20 mouse cellular contexts compared by ENCODE assay signal in the genomic region with DNA sequence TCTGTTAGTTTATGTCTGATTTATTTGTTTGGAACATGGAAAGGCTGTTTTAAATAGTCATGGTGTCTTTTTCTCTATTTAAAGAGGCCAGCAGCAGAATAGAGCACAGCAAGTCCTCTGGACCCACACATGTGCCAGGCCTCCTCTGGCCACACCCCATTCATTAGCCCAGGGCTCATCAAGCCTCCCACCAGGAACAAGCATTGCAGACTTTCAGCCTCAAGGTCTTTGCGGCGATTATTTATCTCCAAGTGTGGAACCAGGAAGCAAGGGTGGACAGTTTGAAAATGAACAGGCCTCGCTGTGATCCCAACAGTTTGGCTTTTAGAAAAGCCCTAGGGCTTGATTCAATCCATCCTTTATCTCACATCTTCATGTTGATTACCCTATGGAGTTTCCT. TPM values are rescaled to one million over a fixed set of nuclear protein-coding genes. Genes with fewer than 3 reads are reported as not detected.
DNase-seq lines count a peak whose midpoint lies in the region; ATAC-seq and TF ChIP-seq lines count a peak whose summit lies in the region.
"Had no signal": no experiment of that assay in that cellular context is flagged by ENCODE, and none has a peak within 500 bp of the region (broad histone marks: within the 10 kb centered on the region; RNA-seq: fewer than 3 reads in every experiment).

No protein-coding gene starts in this region.

- no peaks in the 10 kb centered on the region for H3K36me3 ChIP-seq in intestine, embryonic 16.5 days (ENCODE audit: control insufficient read depth, insufficient read depth, low read length)
- H3K36me3 ChIP-seq: embryonic facial prominence, embryonic 10.5 days; heart, embryonic 12.5 days; hindbrain, embryonic 12.5 days; limb, embryonic 12.5 days; liver, embryonic 13.5 days had no signal

- peaks cover 1% of the 10 kb centered on the region for H3K4me1 ChIP-seq in lung, adult 2 months (ENCODE audit: control insufficient read depth, insufficient read depth, low read length)
- H3K4me1 ChIP-seq in intestine, embryonic 16.5 days (ENCODE audit: control insufficient read depth, insufficient read depth, low read length): peaks cover 18% of the 10 kb centered on the region

- H3K4me3 ChIP-seq in lung, adult 2 months (replicated peaks; ENCODE audit: extremely low read depth, low read depth, low read length): no peak overlapping the region
- H3K4me3 ChIP-seq in intestine, embryonic 16.5 days (ENCODE audit: low read length): no peak overlapping the region
- H3K4me3 ChIP-seq: embryonic facial prominence, embryonic 10.5 days; gastrocnemius, adult 2 months; heart, embryonic 12.5 days; hindbrain, embryonic 12.5 days; left cerebral cortex, adult 2 months; limb, embryonic 12.5 days; liver, embryonic 13.5 days; megakaryocyte, embryonic 14.5 days had no signal

- H3K9ac ChIP-seq in intestine, embryonic 16.5 days (ENCODE audit: low read depth, low read length): no peak overlapping the region
- H3K9ac ChIP-seq: heart, embryonic 12.5 days; hindbrain, embryonic 12.5 days; limb, embryonic 12.5 days; liver, embryonic 13.5 days had no signal

- 42% methylated on average over 3 of the region's 3 CpGs for WGBS in lung, adult 2 months
- WGBS in intestine, embryonic 16.5 days: 35% methylated on average over 3 of the region's 3 CpGs

- H3K27me3 ChIP-seq in intestine, embryonic 16.5 days (replicated peaks; ENCODE audit: control insufficient read depth, insufficient read depth, low read length): no peaks in the 10 kb centered on the region
- H3K27me3 ChIP-seq: hindbrain, embryonic 12.5 days; limb, embryonic 12.5 days; liver, embryonic 13.5 days; megakaryocyte, embryonic 14.5 days had no signal

- DNase-seq in adrenal gland, adult (ENCODE audit: inconsistent age in 2 of 2, low spot score in 1 of 2): peak; percentile 48 to 80
- DNase-seq in adrenal gland, postnatal 4 days (ENCODE audit: low spot score in 2 of 2): no peak
- peak; percentile 12 for DNase-seq in lung, postnatal 14 days
- no peak for DNase-seq in lung, adult 2 months
- DNase-seq in testis, postnatal 14 days (ENCODE audit: low spot score): peak; percentile 68
- no peak for DNase-seq in urinary bladder, postnatal 36 days (ENCODE audit: low spot score in 2 of 2)
- no peak for DNase-seq in thymus, adult 18-20 months
- DNase-seq: cerebellum, adult 8-10 months; gastrocnemius, adult 2 months; heart, postnatal 14 days; layer of hippocampus, adult 9-11 months; liver, embryonic 13.5 days; midbrain, embryonic 14.5 days had no signal

- H3K4me2 ChIP-seq in intestine, embryonic 16.5 days (ENCODE audit: low read depth, low read length): no peak overlapping the region
- H3K4me2 ChIP-seq: heart, embryonic 12.5 days; hindbrain, embryonic 12.5 days; liver, embryonic 13.5 days had no signal

- TF ChIP-seq CTCF in lung, adult 2 months (IDR thresholded peaks at IDR 0.05; ENCODE audit: insufficient read depth, low read length): no peak

- peak overlapping the region; percentile 39; the same call in 1 of the 2 replicates for H3K27ac ChIP-seq in intestine, embryonic 16.5 days (ENCODE audit: low read length)
- H3K27ac ChIP-seq: embryonic facial prominence, embryonic 10.5 days; gastrocnemius, adult 2 months; hindbrain, embryonic 12.5 days; left cerebral cortex, adult 2 months; liver, embryonic 13.5 days had no signal

- no peaks in the 10 kb centered on the region for H3K9me3 ChIP-seq in intestine, embryonic 16.5 days (ENCODE audit: control insufficient read depth, low read length)
- H3K9me3 ChIP-seq: embryonic facial prominence, embryonic 10.5 days; heart, embryonic 12.5 days; hindbrain, embryonic 12.5 days; limb, embryonic 12.5 days; liver, embryonic 13.5 days; megakaryocyte, embryonic 14.5 days had no signal

- ATAC-seq in intestine, embryonic 16.5 days: peak; percentile 49; the same call in 1 of the 2 replicates

- TF ChIP-seq POLR2A in lung, adult 2 months (IDR thresholded peaks at IDR 0.05; ENCODE audit: borderline replicate concordance, extremely low read depth, low read depth, low read length): no peak

RNA-seq across cellular contexts. Expression of gene Myo10, which starts 35.5 kb away (rescaled TPM):
- total RNA-seq in adrenal gland, postnatal 4 days (2021): 10 to 100 TPM; 87.7 to 91.2 TPM
- 81.3 and 82.7 TPM in 2 replicates for polyA plus RNA-seq in lung, adult 2 months (2012; rRNA removed)
- polyA plus RNA-seq in intestine, embryonic 16.5 days (2015; fragmentation: Nextera tagmentation; extraction: Ambion mirVana): 17.7 and 19.2 TPM in 2 replicates

Comparison
In these comparisons a context has a peak if more than half of its experiments do, and no peak if none do; other contexts are left out.
1. DNase-seq: peak in adrenal gland, adult (2 of 2), lung, postnatal 14 days (single experiment) and testis, postnatal 14 days (single experiment); none in adrenal gland, postnatal 4 days (0 of 2), lung, adult 2 months (single experiment), urinary bladder, postnatal 36 days (0 of 2) and thymus, adult 18-20 months (0 of 2).